Mouse (Mus musculus): ENCODE measurements around the gene Ltbr.

Ltbr gene

DNA sequence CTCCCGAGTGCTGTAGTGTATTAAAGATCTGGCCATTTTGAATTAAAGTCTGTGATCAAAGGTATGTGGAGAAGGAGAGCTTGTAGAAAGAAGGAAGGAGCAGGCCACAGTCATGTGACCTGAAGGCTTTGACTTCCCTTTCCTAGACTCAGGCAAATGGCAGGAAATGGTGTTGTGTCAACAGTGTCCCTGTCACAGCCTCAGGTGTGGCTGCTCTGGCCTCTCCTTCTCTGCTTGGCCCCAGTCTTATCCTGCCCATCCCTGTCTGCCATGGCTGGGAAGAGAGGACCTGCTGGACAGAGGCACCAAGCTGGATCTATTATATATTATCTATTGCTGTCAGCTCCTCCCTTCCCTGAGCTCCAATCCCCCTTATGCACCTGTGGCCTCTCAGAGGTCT is 31.9 kb upstream of the Ltbr start:
- DNase-seq (ENCODE audit: extremely low spot score, low spot score), result no peak

DNA sequence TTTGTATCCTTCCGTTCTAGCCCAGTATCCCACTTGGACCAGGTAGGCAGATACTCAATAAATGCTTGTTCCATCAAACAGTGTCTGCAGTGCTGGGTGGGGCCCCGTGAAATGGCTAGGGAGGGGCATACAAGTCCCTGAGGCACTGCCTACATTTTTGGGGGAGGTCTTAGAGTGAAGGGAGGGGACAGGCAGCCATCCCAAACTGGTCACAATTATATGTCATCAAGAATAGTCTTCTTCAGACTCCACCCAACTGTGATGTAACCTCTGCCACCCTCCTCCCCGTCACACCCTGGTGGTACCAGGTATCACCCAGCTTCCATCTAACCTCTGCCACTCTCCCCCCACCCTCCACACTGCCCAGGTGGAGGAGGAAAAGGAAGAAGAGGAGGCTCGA is 31.2 kb upstream of the Ltbr start:
- DNase-seq (ENCODE audit: extremely low spot score, low spot score), result no peak

GRCm38 (mm10) chr6:125344084-125344483 is 30.4 kb upstream of the Ltbr start:
- no peak for DNase-seq (ENCODE audit: extremely low spot score, low spot score)

DNA sequence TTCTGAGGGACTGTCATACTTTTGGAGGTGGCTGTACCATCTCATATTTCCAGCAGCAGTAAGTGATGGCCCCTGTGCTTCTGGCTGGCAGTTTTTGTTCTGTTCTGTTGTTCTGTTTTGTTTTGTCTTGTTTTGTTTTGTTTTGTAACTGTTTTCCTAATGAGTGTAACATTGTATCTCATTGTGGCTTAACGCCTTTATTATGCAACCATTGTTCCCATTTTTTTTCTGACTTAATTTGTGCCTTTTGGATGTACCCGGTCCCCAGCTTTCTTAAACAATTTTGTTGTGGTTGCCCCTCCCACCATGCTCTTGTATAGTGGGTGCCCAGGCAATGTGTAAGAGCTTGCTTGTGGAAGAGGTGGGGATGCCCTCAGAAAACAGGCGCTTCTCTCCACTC is 28.5 kb upstream of the Ltbr start:
- no peak for DNase-seq (ENCODE audit: extremely low spot score, low spot score)

DNA sequence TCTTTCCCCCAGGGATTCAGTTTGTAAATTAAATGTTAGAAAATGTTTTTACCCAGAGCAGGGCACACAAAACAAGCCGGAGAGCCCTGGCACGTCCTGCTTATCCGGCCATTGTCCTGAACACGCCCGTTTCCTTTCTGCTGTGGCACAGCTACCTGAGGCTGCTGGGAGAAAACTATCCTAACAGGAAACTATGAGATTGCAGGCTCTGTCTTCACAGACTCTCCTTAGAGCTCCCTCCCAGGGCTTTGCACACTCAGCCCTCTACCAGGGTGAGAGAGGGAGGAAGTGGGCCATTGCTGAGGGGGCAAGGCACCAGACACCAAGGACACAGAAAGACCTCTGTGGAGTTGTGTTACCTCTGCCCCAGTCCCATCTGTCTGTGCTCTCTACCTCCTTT is 26.6 kb upstream of the Ltbr start:
- no peak for DNase-seq (ENCODE audit: extremely low spot score, low spot score)

DNA sequence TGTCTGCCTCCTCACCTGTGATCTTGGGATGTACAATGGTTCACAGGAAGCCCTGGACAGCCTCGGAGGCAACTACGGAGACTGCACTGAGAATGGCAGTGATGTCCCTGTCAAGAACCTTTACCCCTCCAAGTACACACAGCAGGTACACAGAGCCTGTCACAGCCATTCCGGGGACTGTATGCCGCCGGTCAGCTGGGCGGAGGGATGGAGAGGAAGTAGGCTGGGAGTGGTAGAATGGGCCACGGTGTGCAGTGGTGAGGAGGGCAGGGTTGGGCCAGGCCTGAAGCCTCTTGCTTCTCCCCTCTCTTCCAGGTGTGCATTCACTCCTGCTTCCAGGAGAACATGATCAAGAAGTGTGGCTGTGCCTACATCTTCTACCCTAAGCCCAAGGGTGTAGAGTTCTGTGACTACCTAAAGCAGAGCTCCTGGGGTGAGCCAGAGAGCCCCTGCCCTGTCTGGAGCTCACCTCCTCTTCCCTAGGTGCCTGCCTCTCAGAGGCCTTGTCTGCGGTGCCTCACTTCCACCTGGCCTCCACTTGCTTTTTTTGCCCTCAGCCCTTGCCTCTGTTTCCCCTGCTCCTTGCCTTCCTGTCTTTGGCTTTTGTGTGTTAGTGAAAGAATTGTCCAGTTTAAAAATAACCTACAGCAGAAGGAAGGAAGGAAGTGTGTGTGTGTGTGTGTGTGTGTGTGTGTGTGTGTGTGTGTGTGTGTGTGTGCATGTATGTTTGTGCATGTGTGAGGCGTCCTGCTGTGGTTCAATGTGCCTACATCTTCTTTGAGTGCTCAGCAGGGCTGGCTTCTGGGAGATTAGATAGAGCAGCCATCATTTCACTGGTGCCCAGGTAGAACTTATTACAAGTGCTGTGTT is 25.3 kb upstream of the Ltbr start:
- DNase-seq (ENCODE audit: extremely low spot score, low spot score), result no peak

- no peak for DNase-seq (ENCODE audit: extremely low spot score, low spot score)
Measured at GRCm38 (mm10) chr6:125334356-125334755, 20.7 kb upstream of the Ltbr start.

DNA sequence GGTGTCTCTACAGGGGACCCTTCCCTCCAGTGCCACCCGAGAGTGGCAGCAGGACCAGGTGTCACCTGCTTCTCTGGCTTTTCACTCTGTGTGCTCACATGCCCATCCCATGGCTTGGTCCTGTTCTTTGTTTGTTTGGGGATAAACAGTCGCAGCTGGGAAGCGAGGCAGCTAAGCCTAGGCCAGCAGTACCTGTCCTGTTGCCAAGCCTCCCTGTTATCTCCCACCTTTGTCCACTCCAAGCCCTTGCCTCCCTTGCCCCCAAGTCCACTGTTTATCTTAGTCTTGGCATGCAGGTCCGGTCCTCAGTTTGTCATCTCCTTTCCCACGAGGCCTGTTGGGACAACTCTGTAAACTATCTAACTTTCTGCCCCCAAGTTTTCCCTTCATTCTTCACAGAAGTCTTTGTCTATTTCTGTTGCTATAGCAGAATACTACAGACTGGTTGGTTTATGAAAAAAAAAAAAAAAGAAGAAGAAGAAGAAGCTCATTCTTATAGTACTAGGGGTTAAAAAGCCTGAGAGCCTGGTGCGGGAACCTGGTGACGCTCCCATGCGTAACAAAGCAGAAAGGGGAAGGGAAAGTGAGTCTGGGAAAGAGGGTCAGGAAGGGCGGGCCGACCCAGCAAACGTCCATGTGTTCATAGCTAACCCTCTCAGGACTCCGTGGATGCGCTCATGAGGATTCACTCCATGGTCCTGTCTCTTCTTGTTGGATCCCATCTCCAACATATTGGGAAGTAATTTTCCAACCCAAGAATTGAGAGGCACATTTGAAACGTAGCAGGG is 19.6 kb upstream of the Ltbr start:
- DNase-seq (ENCODE audit: extremely low spot score, low spot score), result no peak

DNA sequence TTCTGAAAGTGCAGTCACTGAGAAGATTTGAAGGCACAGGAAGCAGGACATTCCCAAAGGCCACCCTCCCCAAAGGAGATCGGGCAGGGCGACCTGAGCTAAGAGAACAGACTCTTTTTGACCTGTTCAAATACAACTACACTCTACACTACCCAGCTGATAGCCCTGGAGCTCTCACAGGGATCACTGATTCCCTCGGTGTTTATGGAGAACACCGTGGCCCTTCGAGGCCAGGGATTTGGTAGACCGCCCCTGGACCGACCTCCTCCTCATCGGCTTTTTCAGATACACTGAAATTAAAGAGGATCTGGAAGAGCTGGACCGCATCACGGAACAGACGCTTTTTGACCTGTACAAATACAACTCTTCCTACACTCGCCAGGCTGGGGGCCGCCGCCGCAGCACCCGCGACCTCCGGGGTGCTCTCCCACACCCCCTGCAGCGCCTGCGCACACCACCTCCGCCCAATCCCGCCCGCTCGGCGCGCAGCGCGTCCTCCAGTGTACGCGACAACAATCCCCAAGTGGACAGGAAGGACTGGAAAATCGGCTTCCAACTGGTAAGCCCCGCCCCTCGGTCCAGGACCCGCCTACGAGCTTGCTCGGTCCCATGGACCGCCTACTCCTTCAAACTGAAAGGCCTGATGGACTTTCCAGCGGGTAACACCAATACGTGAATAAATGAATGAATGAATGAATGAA is 17.1 kb upstream of the Ltbr start:
- peak; percentile 78 for DNase-seq (ENCODE audit: extremely low spot score, low spot score)

GRCm38 (mm10) chr6:125328243-125328642 is 14.6 kb upstream of the Ltbr start:
- no peak for DNase-seq (ENCODE audit: extremely low spot score, low spot score)

- no peak for DNase-seq (ENCODE audit: extremely low spot score, low spot score)
Measured at GRCm38 (mm10) chr6:125325337-125325736, 11.7 kb upstream of the Ltbr start.

DNA sequence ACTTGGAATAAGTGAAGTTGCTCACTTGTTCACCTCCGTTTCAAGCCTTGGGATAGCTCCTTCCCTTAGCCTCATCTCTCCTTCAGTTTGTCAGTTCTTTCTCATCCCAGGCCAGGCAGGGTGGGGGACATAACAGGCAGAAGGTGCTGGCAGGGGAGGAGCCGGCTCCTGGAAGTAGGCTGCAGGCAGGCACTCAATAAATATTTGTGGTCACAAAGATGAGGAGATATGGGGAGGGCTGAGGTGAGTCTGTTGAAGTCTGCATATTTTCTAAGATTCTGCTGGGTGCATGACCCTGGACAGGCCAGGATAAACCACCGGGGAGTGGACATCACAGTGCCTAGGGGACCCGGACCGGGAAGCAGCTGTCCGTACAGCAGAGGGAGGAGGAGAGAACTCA is 9.9 kb upstream of the Ltbr start:
- no peak for DNase-seq (ENCODE audit: extremely low spot score, low spot score)

GRCm38 (mm10) chr6:125322794-125323193 is 9.1 kb upstream of the Ltbr start:
- no peak for DNase-seq (ENCODE audit: extremely low spot score, low spot score)

GRCm38 (mm10) chr6:125321114-125321855 is 7.6 kb upstream of the Ltbr start:
- no peak for DNase-seq (ENCODE audit: extremely low spot score, low spot score)

- no peak for DNase-seq (ENCODE audit: extremely low spot score, low spot score)
Measured at GRCm38 (mm10) chr6:125320323-125320722, 6.6 kb upstream of the Ltbr start, which contains the start of gene Scnn1a. Gene Scnn1a (plus strand): TSS chr6:125320659.

GRCm38 (mm10) chr6:125319919-125320296 is 6.2 kb upstream of the Ltbr start:
- DNase-seq (ENCODE audit: extremely low spot score, low spot score), result no peak

GRCm38 (mm10) chr6:125318981-125319918 is 5.6 kb upstream of the Ltbr start:
- no peak for DNase-seq (ENCODE audit: extremely low spot score, low spot score)

GRCm38 (mm10) chr6:125317077-125317476 is 3.4 kb upstream of the Ltbr start:
- no peak for DNase-seq (ENCODE audit: extremely low spot score, low spot score)

DNA sequence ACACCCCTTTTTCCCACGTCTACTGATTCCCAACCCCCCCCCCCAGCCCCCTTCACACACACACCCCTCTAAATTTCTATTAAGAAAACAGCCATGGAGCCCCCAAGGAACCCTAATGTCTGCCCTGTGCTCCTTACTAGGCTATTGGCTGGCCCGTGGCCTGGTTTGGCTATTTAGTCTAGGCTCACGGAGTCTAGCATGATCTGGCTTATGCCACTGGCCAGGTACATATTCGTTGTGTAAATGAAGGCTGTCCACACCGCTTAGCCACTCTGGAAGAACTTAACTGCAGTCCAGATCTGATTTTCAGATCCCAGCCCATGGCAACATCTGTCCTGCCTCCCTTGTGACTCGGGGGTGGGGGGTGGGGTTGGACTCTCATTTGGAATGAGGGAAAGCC is 1.1 kb upstream of the Ltbr start:
- no peak for DNase-seq (ENCODE audit: extremely low spot score, low spot score)

- DNase-seq (ENCODE audit: extremely low spot score, low spot score), result no peak
Measured at GRCm38 (mm10) chr6:125314231-125314563, 512 bp upstream of the Ltbr start.
